Mouse (Mus musculus) heart, embryonic 14.5 days (tissue): Measurements from ENCODE around the gene St7l. TPM values are rescaled to one million over a fixed set of nuclear protein-coding genes. Genes with fewer than 3 reads are reported as not detected.
A peak's percentile ranks its signal among the peaks of the same experiment; 100 is the strongest.

ENCODE experiments used
- ATAC-seq: fragments of 200-750 bp; cut with Nextera tagmentation; 2 replicates; pipeline ENCODE4 v1.8.0; 2017; ENCODE audit warnings: low read depth, moderate TSS enrichment; ENCODE audit not compliant: insufficient number of reproducible peaks, insufficient read depth, low FRiP score
- H3K27ac ChIP-seq, 2 experiments: fragments of 200-500 bp in 1 of 2; fragments of 300-500 bp in 1 of 2; sonication (generic) in 1 of 2; replicated peaks in 1 of 2; 2 replicates each; pipeline ENCODE4 v1.5.1; 2012 to 2014; ENCODE audit warnings: low read depth in 2 of 2, low read length in 2 of 2, control low read depth in 1 of 2, mild to moderate bottlenecking in 1 of 2, mixed read lengths in 1 of 2; ENCODE audit not compliant: control insufficient read depth in 1 of 2, insufficient read depth in 1 of 2
- H3K27me3 ChIP-seq: fragments of 300-500 bp; sonication (generic); 2 replicates; pipeline ENCODE4 v1.6.1; 2014; ENCODE audit warnings: mild to moderate bottlenecking, low read length, control low read depth; ENCODE audit not compliant: control insufficient read depth, insufficient read depth
- H3K36me3 ChIP-seq: fragments of 300-500 bp; sonication (generic); 2 replicates; pipeline ENCODE4 v1.6.1; 2014; ENCODE audit warnings: mild to moderate bottlenecking, control low read depth, low read length, mixed read lengths; ENCODE audit not compliant: control insufficient read depth, insufficient read depth
- H3K4me1 ChIP-seq, 2 experiments: fragments of 200-500 bp in 1 of 2; fragments of 300-500 bp in 1 of 2; sonication (generic) in 1 of 2; 2 replicates each; pipeline ENCODE4 v1.6.1; 2012 to 2014; ENCODE audit warnings: low read length in 2 of 2, control low read depth in 1 of 2, mixed read lengths in 1 of 2; ENCODE audit not compliant: control insufficient read depth in 2 of 2, insufficient read depth in 2 of 2
- H3K4me2 ChIP-seq: fragments of 300-500 bp; sonication (generic); 2 replicates; pipeline ENCODE4 v1.6.1; 2014; ENCODE audit warnings: mild to moderate bottlenecking, low read length
- H3K4me3 ChIP-seq, 2 experiments: fragments of 200-500 bp in 1 of 2; fragments of 300-500 bp in 1 of 2; sonication (generic) in 1 of 2; 2 replicates each; pipeline ENCODE4 v1.5.1; 2012 to 2014; ENCODE audit warnings: low read length in 2 of 2, mild to moderate bottlenecking in 2 of 2, control low read depth in 1 of 2, low read depth in 1 of 2, moderate library complexity in 1 of 2; ENCODE audit not compliant: control insufficient read depth in 1 of 2, insufficient read depth in 1 of 2
- H3K9ac ChIP-seq: fragments of 300-500 bp; sonication (generic); 2 replicates; pipeline ENCODE4 v1.6.1; 2014; ENCODE audit warnings: mild to moderate bottlenecking, low read length
- H3K9me3 ChIP-seq: fragments of 300-500 bp; sonication (generic); 2 replicates; pipeline ENCODE4 v1.6.1; 2016; ENCODE audit warnings: low read length, control low read depth; ENCODE audit not compliant: control insufficient read depth
- WGBS: fragments of 180-500 bp; shearing (Covaris S2); extraction: QIAGEN DNeasy Blood & Tissue Kit; methylation state at CpG from one replicate; pipeline ENCODE4 v1.1.7; 2014; 5-methylcytosine and 5-hydroxymethylcytosine counted together
- polyA plus RNA-seq: library from polyadenylated mRNA; unstranded; fragments of >200 nt; fragmentation: Nextera tagmentation; extraction: Ambion mirVana; gene quantifications from 2 replicates; pipeline ENCODE4 v1.2.1, GENCODE M21; 2014

The St7l gene
- polyA plus RNA-seq, 1 experiment from 2014 or later: 28.6 TPM

GRCm38 (mm10) chr3:104963331-104964276 is 99.8 kb downstream of the St7l start:
- ATAC-seq: no peak
- WGBS: 22% methylated on average over 13 of the region's 13 CpGs

GRCm38 (mm10) chr3:104965070-104965855 is 101.5 kb downstream of the St7l start:
- Histone ChIP-seq H3K4me2 (no peak overlapping the region), H3K36me3 (no peaks in the 10 kb centered on the region), H3K4me1 (peaks cover 22 to 47% of the 10 kb centered on the region in 2 experiments), H3K9me3 (no peaks in the 10 kb centered on the region), H3K27me3 (peaks cover 26% of the 10 kb centered on the region), H3K9ac (no peak overlapping the region), H3K27ac (no peak overlapping the region), H3K4me3 (no peak overlapping the region)
- 67% methylated on average over 8 of the region's 8 CpGs for WGBS
- no peak for ATAC-seq

More at GRCm38 (mm10) chr3:104963331-104964276, 99.8 kb downstream of the St7l start:
- Histone ChIP-seq H3K9ac (no peak overlapping the region), H3K36me3 (no peaks in the 10 kb centered on the region), H3K9me3 (no peaks in the 10 kb centered on the region), H3K4me1 (peaks cover 22 to 43% of the 10 kb centered on the region in 2 experiments), H3K4me3 (no peak overlapping the region), H3K4me2 (0 out of 2 replicates have a peak overlapping the region, but pooled peaks have one; percentile 25), H3K27ac (no peak overlapping the region), H3K27me3 (peaks cover 41% of the 10 kb centered on the region)

- H3K9me3 ChIP-seq: no peaks in the 10 kb centered on the region
- no peak overlapping the region for H3K4me2 ChIP-seq
- H3K36me3 ChIP-seq: no peaks in the 10 kb centered on the region
- H3K4me3 ChIP-seq: no peak overlapping the region
- ATAC-seq: no peak
- H3K27ac ChIP-seq: no peak overlapping the region
- peaks cover 18% of the 10 kb centered on the region for H3K27me3 ChIP-seq
- peaks cover 22 to 42% of the 10 kb centered on the region in 2 experiments for H3K4me1 ChIP-seq
- 72% methylated on average over 7 of the region's 7 CpGs for WGBS
- H3K9ac ChIP-seq: no peak overlapping the region
Measured at GRCm38 (mm10) chr3:104965991-104966554, 102.3 kb downstream of the St7l start.

- Histone ChIP-seq H3K27ac (peak overlapping the region; percentile 17 to 55; a peak in 1 of 4 replicates), H3K9me3 (no peaks in the 10 kb centered on the region), H3K4me2 (peak overlapping the region; percentile 84), H3K27me3 (peaks cover 3% of the 10 kb centered on the region), H3K4me1 (peaks cover 15 to 25% of the 10 kb centered on the region in 2 experiments), H3K9ac (peak overlapping the region; percentile 83), H3K4me3 (peak overlapping the region; percentile 64 to 71), H3K36me3 (no peaks in the 10 kb centered on the region)
- WGBS: 2% methylated on average over 49 of the region's 49 CpGs
- ATAC-seq: peak; percentile 68
Measured at GRCm38 (mm10) chr3:104967548-104968300, 103.9 kb downstream of the St7l start.

Other genes starting within 250 kb of the St7l start
- gene Slc16a1, start 225.3 kb upstream of the St7l start, polyA plus RNA-seq: 82.5 and 89.5 TPM in 2 replicates
- 33.0 and 33.2 TPM in 2 replicates for gene Ppm1j, start 82.9 kb upstream of the St7l start, polyA plus RNA-seq
- gene Fam19a3, start 82.2 kb upstream of the St7l start, polyA plus RNA-seq: 1.0 and 1.9 TPM in 2 replicates
- gene Rhoc, start 75.6 kb upstream of the St7l start, polyA plus RNA-seq: 178 and 202 TPM in 2 replicates
- gene Mov10, start 45.4 kb upstream of the St7l start, polyA plus RNA-seq: 20.9 and 22.1 TPM in 2 replicates
- 185 and 187 TPM in 2 replicates for gene Capza1, start 500 bp downstream of the St7l start, polyA plus RNA-seq
- gene Wnt2b, start 97.9 kb downstream of the St7l start, polyA plus RNA-seq: 0.85 and 1.3 TPM in 2 replicates
- gene Cttnbp2nl, start 189.1 kb downstream of the St7l start, polyA plus RNA-seq: 22.8 and 24.0 TPM in 2 replicates
- not detected in 2 replicates for gene 4930564D02Rik, start 202.8 kb downstream of the St7l start, polyA plus RNA-seq